Mouse (Mus musculus): ENCODE data around the gene Atg13. TPM values are rescaled to one million over a fixed set of nuclear protein-coding genes. Genes with fewer than 3 reads are reported as not detected.
A peak's percentile ranks its signal among the peaks of the same experiment; 100 is the strongest.
"Not testable (repeated sequence)": the region's sequence is repeated elsewhere in the genome, so short reads cannot be mapped to it uniquely, and the experiment has no call there.

Atg13 gene
- polyA plus RNA-seq, 1 experiment from 2014 or later, result 23.3 TPM

GRCm38 (mm10) chr2:91725476-91725875 is 15.1 kb upstream of the Atg13 start:
- 37% methylated on average over 4 of the region's 4 CpGs for WGBS
- H3K4me2 ChIP-seq, result peak overlapping the region; percentile 35
- not testable (repeated sequence) for H3K4me1 ChIP-seq (replicated peaks; ENCODE audit: control insufficient read depth, insufficient read depth, low read length); H3K9me3 ChIP-seq (ENCODE audit: control insufficient read depth, low read length); H3K4me3 ChIP-seq (ENCODE audit: low read depth, low read length); H3K27me3 ChIP-seq (replicated peaks; ENCODE audit: control insufficient read depth, insufficient read depth, low read length); H3K36me3 ChIP-seq (ENCODE audit: control insufficient read depth, insufficient read depth, low read length); DNase-seq (ENCODE audit: low spot score)
- ATAC-seq (replicated peaks; ENCODE audit: low FRiP score), result peak; percentile 71
- peak overlapping the region; percentile 40; the same call in 1 of the 2 replicates for H3K9ac ChIP-seq (ENCODE audit: low read depth, low read length)
- H3K27ac ChIP-seq (ENCODE audit: low read depth, low read length), result peak overlapping the region; percentile 64

GRCm38 (mm10) chr2:91724716-91725115 is 14.3 kb upstream of the Atg13 start:
- ATAC-seq (replicated peaks; ENCODE audit: low FRiP score) (no peak), DNase-seq (ENCODE audit: low spot score) (no peak)
- Histone ChIP-seq H3K27me3 (replicated peaks; ENCODE audit: control insufficient read depth, insufficient read depth, low read length) (no peaks in the 10 kb centered on the region), H3K4me3 (ENCODE audit: low read depth, low read length) (no peak overlapping the region), H3K36me3 (ENCODE audit: control insufficient read depth, insufficient read depth, low read length) (peaks cover 3% of the 10 kb centered on the region; the same call in 1 of the 2 replicates), H3K4me2 (peak overlapping the region; percentile 40), H3K27ac (ENCODE audit: low read depth, low read length) (peak overlapping the region; percentile 44; the same call in 1 of the 2 replicates), H3K9ac (ENCODE audit: low read depth, low read length) (no peak overlapping the region), H3K4me1 (replicated peaks; ENCODE audit: control insufficient read depth, insufficient read depth, low read length) (peaks cover 3% of the 10 kb centered on the region), H3K9me3 (ENCODE audit: control insufficient read depth, low read length) (no peaks in the 10 kb centered on the region)
- 60% methylated on average over 2 of the region's 2 CpGs for WGBS

GRCm38 (mm10) chr2:91723951-91724350 is 13.6 kb upstream of the Atg13 start:
- Histone ChIP-seq H3K4me1 (replicated peaks; ENCODE audit: control insufficient read depth, insufficient read depth, low read length) (peaks cover 3% of the 10 kb centered on the region), H3K27ac (ENCODE audit: low read depth, low read length) (no peak overlapping the region), H3K36me3 (ENCODE audit: control insufficient read depth, insufficient read depth, low read length) (peaks cover 3% of the 10 kb centered on the region; the same call in 1 of the 2 replicates), H3K4me2 (no peak overlapping the region), H3K9ac (ENCODE audit: low read depth, low read length) (no peak overlapping the region), H3K9me3 (ENCODE audit: control insufficient read depth, low read length) (no peaks in the 10 kb centered on the region), H3K4me3 (ENCODE audit: low read depth, low read length) (no peak overlapping the region), H3K27me3 (replicated peaks; ENCODE audit: control insufficient read depth, insufficient read depth, low read length) (no peaks in the 10 kb centered on the region)
- no peak for ATAC-seq (replicated peaks; ENCODE audit: low FRiP score)
- no peak for DNase-seq (ENCODE audit: low spot score)

GRCm38 (mm10) chr2:91723382-91723781 is 13.0 kb upstream of the Atg13 start:
- Histone ChIP-seq H3K4me2 (no peak overlapping the region), H3K27me3 (replicated peaks; ENCODE audit: control insufficient read depth, insufficient read depth, low read length) (no peaks in the 10 kb centered on the region), H3K4me3 (ENCODE audit: low read depth, low read length) (no peak overlapping the region), H3K9ac (ENCODE audit: low read depth, low read length) (no peak overlapping the region), H3K27ac (ENCODE audit: low read depth, low read length) (no peak overlapping the region), H3K36me3 (ENCODE audit: control insufficient read depth, insufficient read depth, low read length) (peaks cover 3% of the 10 kb centered on the region; the same call in 1 of the 2 replicates), H3K9me3 (ENCODE audit: control insufficient read depth, low read length) (no peaks in the 10 kb centered on the region), H3K4me1 (replicated peaks; ENCODE audit: control insufficient read depth, insufficient read depth, low read length) (peaks cover 3% of the 10 kb centered on the region)
- DNase-seq (ENCODE audit: low spot score), result no peak
- ATAC-seq (replicated peaks; ENCODE audit: low FRiP score), result no peak
- 66% methylated on average over 4 of the region's 4 CpGs for WGBS

GRCm38 (mm10) chr2:91718276-91718675 is 7.9 kb upstream of the Atg13 start:
- Histone ChIP-seq H3K9me3 (ENCODE audit: control insufficient read depth, low read length) (no peaks in the 10 kb centered on the region), H3K27me3 (replicated peaks; ENCODE audit: control insufficient read depth, insufficient read depth, low read length) (no peaks in the 10 kb centered on the region), H3K4me1 (replicated peaks; ENCODE audit: control insufficient read depth, insufficient read depth, low read length) (no peaks in the 10 kb centered on the region; the same call in 1 of the 2 replicates), H3K27ac (ENCODE audit: low read depth, low read length) (no peak overlapping the region), H3K36me3 (ENCODE audit: control insufficient read depth, insufficient read depth, low read length) (peaks cover 3% of the 10 kb centered on the region; the same call in 1 of the 2 replicates), H3K4me2 (no peak overlapping the region), H3K9ac (ENCODE audit: low read depth, low read length) (no peak overlapping the region), H3K4me3 (ENCODE audit: low read depth, low read length) (no peak overlapping the region)
- DNase-seq (ENCODE audit: low spot score) (no peak), ATAC-seq (replicated peaks; ENCODE audit: low FRiP score) (no peak)
- WGBS, result 80% methylated on average over 6 of the region's 6 CpGs

- Histone ChIP-seq H3K36me3 (ENCODE audit: control insufficient read depth, insufficient read depth, low read length) (peaks cover 2% of the 10 kb centered on the region; the same call in 1 of the 2 replicates), H3K27me3 (replicated peaks; ENCODE audit: control insufficient read depth, insufficient read depth, low read length) (no peaks in the 10 kb centered on the region), H3K4me3 (ENCODE audit: low read depth, low read length) (no peak overlapping the region), H3K9me3 (ENCODE audit: control insufficient read depth, low read length) (no peaks in the 10 kb centered on the region), H3K4me1 (replicated peaks; ENCODE audit: control insufficient read depth, insufficient read depth, low read length) (no peaks in the 10 kb centered on the region; the same call in 1 of the 2 replicates), H3K4me2 (no peak overlapping the region), H3K27ac (ENCODE audit: low read depth, low read length) (no peak overlapping the region), H3K9ac (ENCODE audit: low read depth, low read length) (no peak overlapping the region)
- WGBS, result 88% methylated on average over 1 of the region's 1 CpGs
- no peak for DNase-seq (ENCODE audit: low spot score)
- no peak for ATAC-seq (replicated peaks; ENCODE audit: low FRiP score)
These were observed 4.5 kb upstream of the Atg13 start for GRCm38 (mm10) chr2:91714921-91715320.

- Histone ChIP-seq H3K4me2 (peak overlapping the region; percentile 68), H3K27ac (ENCODE audit: low read depth, low read length) (peak overlapping the region; percentile 81), H3K27me3 (replicated peaks; ENCODE audit: control insufficient read depth, insufficient read depth, low read length) (no peaks in the 10 kb centered on the region), H3K9me3 (ENCODE audit: control insufficient read depth, low read length) (no peaks in the 10 kb centered on the region), H3K36me3 (ENCODE audit: control insufficient read depth, insufficient read depth, low read length) (peaks cover 2% of the 10 kb centered on the region; the same call in 1 of the 2 replicates), H3K4me3 (ENCODE audit: low read depth, low read length) (peak overlapping the region; percentile 77), H3K9ac (ENCODE audit: low read depth, low read length) (peak overlapping the region; percentile 77), H3K4me1 (replicated peaks; ENCODE audit: control insufficient read depth, insufficient read depth, low read length) (peaks cover 6% of the 10 kb centered on the region)
- WGBS, result 4% methylated on average over 8 of the region's 8 CpGs
- ATAC-seq (replicated peaks; ENCODE audit: low FRiP score) (0 out of 2 replicates have a peak, but pooled peaks have one; percentile 9), DNase-seq (ENCODE audit: low spot score) (no peak)
These were observed 1.0 kb upstream of the Atg13 start for GRCm38 (mm10) chr2:91711256-91711925.

GRCm38 (mm10) chr2:91708361-91708760 is 2.0 kb downstream of the Atg13 start:
- H3K4me3 ChIP-seq (ENCODE audit: low read depth, low read length), result no peak overlapping the region
- no peak overlapping the region for H3K4me2 ChIP-seq
- no peak overlapping the region for H3K9ac ChIP-seq (ENCODE audit: low read depth, low read length)
- no peaks in the 10 kb centered on the region for H3K27me3 ChIP-seq (replicated peaks; ENCODE audit: control insufficient read depth, insufficient read depth, low read length)
- no peak for ATAC-seq (replicated peaks; ENCODE audit: low FRiP score)
- WGBS, result 95% methylated on average over 6 of the region's 6 CpGs
- no peak overlapping the region for H3K27ac ChIP-seq (ENCODE audit: low read depth, low read length)
- no peak for DNase-seq (ENCODE audit: low spot score)
- no peaks in the 10 kb centered on the region for H3K9me3 ChIP-seq (ENCODE audit: control insufficient read depth, low read length)
- peaks cover 2% of the 10 kb centered on the region; the same call in 1 of the 2 replicates for H3K36me3 ChIP-seq (ENCODE audit: control insufficient read depth, insufficient read depth, low read length)
- H3K4me1 ChIP-seq (replicated peaks; ENCODE audit: control insufficient read depth, insufficient read depth, low read length), result peaks cover 6% of the 10 kb centered on the region

- peaks cover 6% of the 10 kb centered on the region for H3K4me1 ChIP-seq (replicated peaks; ENCODE audit: control insufficient read depth, insufficient read depth, low read length)
- no peak overlapping the region for H3K4me2 ChIP-seq
- no peaks in the 10 kb centered on the region for H3K36me3 ChIP-seq (ENCODE audit: control insufficient read depth, insufficient read depth, low read length)
- no peak overlapping the region for H3K9ac ChIP-seq (ENCODE audit: low read depth, low read length)
- H3K27me3 ChIP-seq (replicated peaks; ENCODE audit: control insufficient read depth, insufficient read depth, low read length), result no peaks in the 10 kb centered on the region
- no peak overlapping the region for H3K27ac ChIP-seq (ENCODE audit: low read depth, low read length)
- H3K9me3 ChIP-seq (ENCODE audit: control insufficient read depth, low read length), result no peaks in the 10 kb centered on the region
- no peak for ATAC-seq (replicated peaks; ENCODE audit: low FRiP score)
- H3K4me3 ChIP-seq (ENCODE audit: low read depth, low read length), result no peak overlapping the region
- no peak for DNase-seq (ENCODE audit: low spot score)
These were observed 3.9 kb downstream of the Atg13 start for GRCm38 (mm10) chr2:91706456-91706855.

Measured in liver, embryonic 11.5 days (tissue).